Mouse (Mus musculus): ENCODE measurements around the gene Wdfy2.
A peak's percentile ranks its signal among the peaks of the same experiment; 100 is the strongest.

Wdfy2 gene

GRCm38 (mm10) chr14:62936631-62937380 is 99.3 kb downstream of the Wdfy2 start:
- DNase-seq = no peak

GRCm38 (mm10) chr14:62937675-62938074 is 100.2 kb downstream of the Wdfy2 start:
- DNase-seq = peak in 1 of 2 experiments; percentile 12

GRCm38 (mm10) chr14:62939435-62939834 is 102.0 kb downstream of the Wdfy2 start:
- no peak for DNase-seq

GRCm38 (mm10) chr14:62940383-62941074 is 103.1 kb downstream of the Wdfy2 start:
- peak; percentile 77 to 86 for DNase-seq

GRCm38 (mm10) chr14:62946794-62947193 is 109.3 kb downstream of the Wdfy2 start:
- no peak for DNase-seq

GRCm38 (mm10) chr14:62956091-62956490 is 118.6 kb downstream of the Wdfy2 start:
- DNase-seq = no peak

GRCm38 (mm10) chr14:62963632-62964031 is 126.2 kb downstream of the Wdfy2 start:
- DNase-seq = no peak

- DNase-seq = no peak
Observed at GRCm38 (mm10) chr14:62965342-62965741, 127.9 kb downstream of the Wdfy2 start.

GRCm38 (mm10) chr14:62965811-62966520 is 128.5 kb downstream of the Wdfy2 start:
- DNase-seq = no peak

- peak; percentile 52 to 74 for DNase-seq
Observed at GRCm38 (mm10) chr14:62975046-62975445, 137.6 kb downstream of the Wdfy2 start.

GRCm38 (mm10) chr14:62979815-62980214 is 142.3 kb downstream of the Wdfy2 start:
- no peak for DNase-seq

GRCm38 (mm10) chr14:62984410-62984809 is 146.9 kb downstream of the Wdfy2 start, which contains the start of gene Defb48:
TSS of gene Defb48 (minus strand) at chr14:62984510.
- no peak for DNase-seq

- no peak for DNase-seq
Observed at GRCm38 (mm10) chr14:62991271-62991670, 153.8 kb downstream of the Wdfy2 start.

- no peak for DNase-seq
Observed at GRCm38 (mm10) chr14:62991849-62992510, 154.5 kb downstream of the Wdfy2 start.

GRCm38 (mm10) chr14:62997777-62998176 is 160.3 kb downstream of the Wdfy2 start, which contains the start of gene Defb47:
TSS of gene Defb47 (plus strand) at chr14:62998077.
- DNase-seq = no peak

GRCm38 (mm10) chr14:62998977-62999376 is 161.5 kb downstream of the Wdfy2 start:
- no peak for DNase-seq

GRCm38 (mm10) chr14:63002588-63002987 is 165.1 kb downstream of the Wdfy2 start:
- no peak for DNase-seq
